Mouse (Mus musculus) midbrain, embryonic 12.5 days (tissue): ENCODE data around the gene Cbln3. TPM values are rescaled to one million over a fixed set of nuclear protein-coding genes. Genes with fewer than 3 reads are reported as not detected.

Experiments
- ATAC-seq: fragments of 200-750 bp; cut with Nextera tagmentation; 2 replicates; pipeline ENCODE4 v1.8.0; 2017; ENCODE audit warnings: low read depth, moderate TSS enrichment, moderate library complexity; ENCODE audit not compliant: low FRiP score
- H3K27ac ChIP-seq: fragments of 300-500 bp; sonication (generic); replicated peaks from 2 replicates; pipeline ENCODE4 v1.5.1; 2016; ENCODE audit warnings: mild to moderate bottlenecking
- H3K27me3 ChIP-seq: fragments of 300-500 bp; sonication (generic); 2 replicates; pipeline ENCODE4 v1.6.1; 2016; ENCODE audit warnings: mild to moderate bottlenecking
- H3K36me3 ChIP-seq: fragments of 300-500 bp; sonication (generic); 2 replicates; pipeline ENCODE4 v1.6.1; 2016
- H3K4me1 ChIP-seq: fragments of 300-500 bp; sonication (generic); 2 replicates; pipeline ENCODE4 v1.6.1; 2016
- H3K4me2 ChIP-seq: fragments of 300-500 bp; sonication (generic); replicated peaks from 2 replicates; pipeline ENCODE4 v1.6.1; 2016; ENCODE audit warnings: mild to moderate bottlenecking, moderate library complexity
- H3K4me3 ChIP-seq: fragments of 300-500 bp; sonication (generic); 2 replicates; pipeline ENCODE4 v1.5.1; 2016; ENCODE audit warnings: mild to moderate bottlenecking
- H3K9ac ChIP-seq: fragments of 300-500 bp; sonication (generic); replicated peaks from 2 replicates; pipeline ENCODE4 v1.6.1; 2016; ENCODE audit warnings: mild to moderate bottlenecking, moderate library complexity
- H3K9me3 ChIP-seq: fragments of 300-500 bp; sonication (generic); 2 replicates; pipeline ENCODE4 v1.6.1; 2016; ENCODE audit warnings: mild to moderate bottlenecking
- WGBS: fragments of 180-500 bp; shearing (Covaris S2); methylation state at CpG from one replicate; pipeline ENCODE4 v1.1.7; 2016; 5-methylcytosine and 5-hydroxymethylcytosine counted together
- polyA plus RNA-seq: library from polyadenylated mRNA; unstranded; fragments of >200 nt; fragmentation: Nextera tagmentation; extraction: Ambion mirVana; gene quantifications from 2 replicates; pipeline ENCODE4 v1.2.1, GENCODE M21; 2016

The Cbln3 gene
- polyA plus RNA-seq, 1 experiment from 2014 or later: 0.15 TPM

DNA sequence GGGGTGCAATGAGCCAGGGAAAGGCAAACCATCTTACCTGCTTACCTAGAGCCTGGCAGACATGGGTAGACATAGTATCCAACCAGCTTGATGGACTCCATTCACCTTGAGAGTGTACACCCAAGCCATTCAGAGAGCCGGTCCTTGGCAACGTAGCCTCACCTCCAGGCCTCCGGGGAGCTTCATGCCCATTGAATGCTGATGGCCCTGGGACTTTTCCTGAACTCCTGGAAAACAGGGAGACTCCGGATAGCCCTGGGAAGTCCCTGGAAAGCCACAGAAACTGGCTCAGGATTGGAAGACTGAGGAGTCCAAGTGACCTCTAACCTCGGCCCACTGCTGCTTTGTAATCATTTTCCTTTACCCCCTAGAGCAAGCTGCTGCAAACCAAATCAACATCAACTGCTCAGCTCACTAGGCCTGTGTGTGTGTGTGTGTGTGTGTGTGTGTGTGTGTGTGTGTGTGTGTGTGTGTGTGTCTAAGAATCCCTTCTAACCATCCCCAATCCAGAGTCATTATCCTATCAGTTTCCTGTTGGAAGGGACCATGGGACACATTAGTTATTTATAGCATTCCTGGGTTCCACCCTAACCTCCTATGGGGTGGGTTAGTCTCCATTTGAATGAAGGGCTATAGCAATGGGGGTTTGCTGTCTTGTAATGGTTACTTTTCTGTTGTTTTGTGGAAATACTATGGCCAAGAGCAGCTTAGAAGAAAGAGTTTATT lies 49.2 kb downstream of the Cbln3 start:
- 71% methylated on average over 5 of the region's 5 CpGs for WGBS
- H3K4me3 ChIP-seq: no peak overlapping the region

GRCm38 (mm10) chr14:55833126-55833525 lies 51.1 kb downstream of the Cbln3 start:
- H3K4me1 ChIP-seq: no peaks in the 10 kb centered on the region
- ATAC-seq: no peak
- no peak overlapping the region for H3K27ac ChIP-seq
- H3K9ac ChIP-seq: no peak overlapping the region
- 0 out of 2 replicates have a peak, but pooled peaks cover 2% of the 10 kb centered on the region for H3K27me3 ChIP-seq
- H3K4me3 ChIP-seq: no peak overlapping the region
- no peak overlapping the region for H3K4me2 ChIP-seq
- H3K36me3 ChIP-seq: no peaks in the 10 kb centered on the region
- H3K9me3 ChIP-seq: no peaks in the 10 kb centered on the region
- 87% methylated on average over 4 of the region's 4 CpGs for WGBS

More for the DNA sequence above, 49.2 kb downstream of the Cbln3 start:
- Histone ChIP-seq H3K36me3 (no peaks in the 10 kb centered on the region), H3K9ac (no peak overlapping the region), H3K9me3 (no peaks in the 10 kb centered on the region), H3K4me1 (no peaks in the 10 kb centered on the region; the same call in 1 of the 2 replicates), H3K27ac (no peak overlapping the region), H3K4me2 (no peak overlapping the region), H3K27me3 (no peaks in the 10 kb centered on the region)
- ATAC-seq: no peak

DNA sequence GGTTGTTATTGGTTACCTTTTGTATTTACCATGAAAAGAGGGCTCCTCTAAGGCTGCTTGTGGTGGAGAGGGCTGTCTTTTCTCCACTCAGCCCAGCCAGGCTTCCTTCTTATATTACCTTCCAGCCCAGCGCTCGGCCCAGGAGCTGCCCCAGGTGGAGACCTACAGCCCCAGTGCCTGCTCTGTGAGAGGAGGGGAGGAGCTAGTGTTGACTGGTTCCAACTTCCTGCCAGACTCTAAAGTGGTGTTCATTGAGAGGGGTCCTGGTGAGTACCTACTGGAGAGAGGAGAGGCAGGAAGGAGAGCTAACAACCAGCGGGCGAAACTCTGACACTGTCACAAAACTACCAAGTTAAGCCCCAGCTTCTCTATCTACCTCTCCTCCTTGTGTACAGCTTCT lies 53.9 kb downstream of the Cbln3 start:
- Histone ChIP-seq H3K36me3 (no peaks in the 10 kb centered on the region), H3K27ac (no peak overlapping the region), H3K27me3 (peaks cover 26% of the 10 kb centered on the region), H3K4me3 (no peak overlapping the region), H3K4me2 (no peak overlapping the region), H3K4me1 (peaks cover 17% of the 10 kb centered on the region), H3K9ac (no peak overlapping the region), H3K9me3 (no peaks in the 10 kb centered on the region)
- 97% methylated on average over 4 of the region's 4 CpGs for WGBS
- no peak for ATAC-seq

DNA sequence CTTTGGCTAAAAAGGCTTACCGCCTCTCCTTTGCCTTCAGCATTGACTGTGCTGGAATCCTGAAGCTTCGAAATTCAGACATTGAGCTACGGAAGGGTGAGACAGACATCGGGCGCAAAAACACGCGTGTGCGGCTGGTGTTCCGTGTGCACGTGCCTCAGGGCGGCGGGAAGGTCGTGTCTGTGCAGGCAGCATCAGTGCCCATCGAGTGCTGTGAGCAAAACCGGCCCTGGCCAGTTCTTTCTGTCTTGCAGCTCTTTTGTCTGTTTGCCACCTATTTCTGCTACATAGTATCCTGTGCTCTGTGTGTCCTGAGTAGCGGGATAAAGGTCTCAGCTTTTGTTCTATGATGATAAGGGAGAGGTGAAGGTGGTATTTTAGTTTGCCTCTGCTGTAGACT lies 54.3 kb downstream of the Cbln3 start:
- Histone ChIP-seq H3K4me2 (no peak overlapping the region), H3K27ac (no peak overlapping the region), H3K9me3 (no peaks in the 10 kb centered on the region), H3K4me3 (no peak overlapping the region), H3K9ac (no peak overlapping the region), H3K4me1 (peaks cover 22% of the 10 kb centered on the region), H3K27me3 (peaks cover 31% of the 10 kb centered on the region), H3K36me3 (no peaks in the 10 kb centered on the region)
- no peak for ATAC-seq
- 91% methylated on average over 16 of the region's 16 CpGs for WGBS

Other genes starting within 250 kb of the Cbln3 start
- 78.5 and 85.4 TPM in 2 replicates for gene Ipo4, start 248.4 kb downstream of the Cbln3 start, polyA plus RNA-seq
- gene Gm49378, start 246.5 kb downstream of the Cbln3 start, polyA plus RNA-seq: 3.5 and 4.9 TPM in 2 replicates
- gene Tm9sf1, start 240.6 kb downstream of the Cbln3 start, polyA plus RNA-seq: 64.0 and 66.1 TPM in 2 replicates
- gene Tssk4, start 234.2 kb downstream of the Cbln3 start, polyA plus RNA-seq: 0.63 and 0.80 TPM in 2 replicates
- gene Mdp1, start 223.9 kb downstream of the Cbln3 start, polyA plus RNA-seq: 63.8 and 67.2 TPM in 2 replicates
- gene Gmpr2, start 212.5 kb downstream of the Cbln3 start, polyA plus RNA-seq: 56.4 and 64.8 TPM in 2 replicates
- gene Nedd8, start 212.3 kb downstream of the Cbln3 start, polyA plus RNA-seq: 515 and 554 TPM in 2 replicates
- gene Tinf2, start 202.6 kb downstream of the Cbln3 start, polyA plus RNA-seq: 53.5 and 55.4 TPM in 2 replicates
- gene Tgm1, start 170.5 kb downstream of the Cbln3 start, polyA plus RNA-seq: 0.56 and 0.59 TPM in 2 replicates
- gene Rabggta, start 162.1 kb downstream of the Cbln3 start, polyA plus RNA-seq: 34.7 and 35.3 TPM in 2 replicates
- 64.8 and 65.9 TPM in 2 replicates for gene Dhrs1, start 138.7 kb downstream of the Cbln3 start, polyA plus RNA-seq
- 44.1 and 45.9 TPM in 2 replicates for gene Nop9, start 138.7 kb downstream of the Cbln3 start, polyA plus RNA-seq
- not detected in 2 replicates for gene Cideb, start 125.9 kb downstream of the Cbln3 start, polyA plus RNA-seq
- gene Ltb4r2, start 123.0 kb downstream of the Cbln3 start, polyA plus RNA-seq: 0.24 and 0.41 TPM in 2 replicates
- 0.13 TPM in 1 of 2 replicates, not detected in the other for gene Ltb4r1, start 118.4 kb downstream of the Cbln3 start, polyA plus RNA-seq
- 6.6 and 7.9 TPM in 2 replicates for gene Adcy4, start 100.3 kb downstream of the Cbln3 start, polyA plus RNA-seq
- gene Ripk3, start 95.5 kb downstream of the Cbln3 start, polyA plus RNA-seq: 5.3 and 8.3 TPM in 2 replicates
- 20.2 and 24.0 TPM in 2 replicates for gene Nfatc4, start 61.2 kb downstream of the Cbln3 start, polyA plus RNA-seq
- gene Nynrin, start 30.4 kb downstream of the Cbln3 start, polyA plus RNA-seq: 27.6 and 28.0 TPM in 2 replicates
- 21.5 and 22.4 TPM in 2 replicates for gene Khnyn, start 555 bp upstream of the Cbln3 start, polyA plus RNA-seq
- gene Sdr39u1, start 15.9 kb upstream of the Cbln3 start, polyA plus RNA-seq: 41.3 and 44.6 TPM in 2 replicates
- not detected in 2 replicates for gene Cma1, start 60.3 kb upstream of the Cbln3 start, polyA plus RNA-seq
- not detected in 2 replicates for gene Cma2, start 66.6 kb upstream of the Cbln3 start, polyA plus RNA-seq
- not detected in 2 replicates for gene Mcpt1, start 133.6 kb upstream of the Cbln3 start, polyA plus RNA-seq
- gene Mcpt9, start 146.1 kb upstream of the Cbln3 start, polyA plus RNA-seq: not detected in 2 replicates
- not detected in 2 replicates for gene Mcpt2, start 157.6 kb upstream of the Cbln3 start, polyA plus RNA-seq
- gene Mcpt4, start 177.9 kb upstream of the Cbln3 start, polyA plus RNA-seq: not detected in 2 replicates
- gene Mcpt8, start 200.9 kb upstream of the Cbln3 start, polyA plus RNA-seq: not detected in 2 replicates
- gene Ctsg, start 218.2 kb upstream of the Cbln3 start, polyA plus RNA-seq: not detected in 2 replicates
- not detected in 2 replicates for gene Gzme, start 236.2 kb upstream of the Cbln3 start, polyA plus RNA-seq
- gene Gzmd, start 248.2 kb upstream of the Cbln3 start, polyA plus RNA-seq: not detected in 2 replicates